Mouse (Mus musculus): ENCODE measurements around the gene Epgn.

DNA sequence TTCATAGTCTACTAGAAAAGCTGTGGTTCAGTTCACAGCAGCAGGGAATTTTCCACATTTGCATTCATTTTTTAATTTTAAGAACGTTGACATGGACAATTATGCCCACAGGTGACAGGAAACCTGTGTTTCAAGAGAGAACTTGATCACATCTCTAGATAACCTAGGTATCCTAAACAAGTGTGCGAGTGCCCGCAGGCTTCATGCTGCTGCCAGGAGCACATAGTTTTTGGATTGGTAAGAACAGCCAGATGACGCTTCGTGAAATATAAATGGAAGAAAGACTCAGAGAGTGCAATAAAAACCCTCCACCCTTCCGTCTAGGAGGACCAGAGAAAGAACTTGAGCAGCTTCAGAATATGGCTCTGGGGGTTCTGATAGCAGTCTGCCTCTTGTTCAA is at the start of gene Epgn:
- no peak for TF ChIP-seq CTCF (IDR thresholded peaks at IDR 0.05; ENCODE audit: low read depth)
- TF ChIP-seq EP300 (IDR thresholded peaks at IDR 0.05; ENCODE audit: low read depth), result no peak

All from liver, embryonic 14.5 days (tissue).